Mouse (Mus musculus): ENCODE results near the gene L3mbtl3.

- TF ChIP-seq CTCF (IDR thresholded peaks at IDR 0.05; ENCODE audit: control insufficient read depth, insufficient read depth, insufficient read length) = no peak
- TF ChIP-seq USF1 (IDR thresholded peaks at IDR 0.05; ENCODE audit: low read depth) = no peak
- no peak for TF ChIP-seq MAX (IDR thresholded peaks at IDR 0.05)
- TF ChIP-seq MYOD1 (IDR thresholded peaks at IDR 0.05; ENCODE audit: control insufficient read depth, insufficient read length, low read depth) = no peak
- no peak for TF ChIP-seq MYOG (IDR thresholded peaks at IDR 0.05; ENCODE audit: control insufficient read depth, extremely low read depth, insufficient read length)
These were observed 115.9 kb downstream of the L3mbtl3 start for GRCm38 (mm10) chr10:26259908-26260307.

Data from C2C12 (cell line).